Mouse (Mus musculus) limb, embryonic 14.5 days (tissue): ENCODE results near the gene Dnttip1. TPM values are rescaled to one million over a fixed set of nuclear protein-coding genes. Genes with fewer than 3 reads are reported as not detected.

ENCODE experiments used
- ATAC-seq: fragments of 200-750 bp; cut with Nextera tagmentation; 2 replicates; pipeline ENCODE4 v1.8.0; 2017; ENCODE audit warnings: low read depth, moderate number of reproducible peaks, moderate TSS enrichment; ENCODE audit not compliant: low FRiP score
- DNase-seq: peaks from one replicate; pipeline ENCODE4 v3.0.0-alpha.2; 2015; ENCODE audit warnings: low spot score
- H3K27ac ChIP-seq: fragments of 300-500 bp; sonication (generic); replicated peaks from 2 replicates; pipeline ENCODE4 v1.5.1; 2014; ENCODE audit warnings: low read depth, mild to moderate bottlenecking, low read length, moderate library complexity, mixed read lengths
- H3K27me3 ChIP-seq: fragments of 300-500 bp; sonication (generic); 2 replicates; pipeline ENCODE4 v1.6.1; 2014; ENCODE audit warnings: low read length, mixed read lengths; ENCODE audit not compliant: control insufficient read depth, insufficient read depth
- H3K36me3 ChIP-seq: fragments of 300-500 bp; sonication (generic); 2 replicates; pipeline ENCODE4 v1.6.1; 2014; ENCODE audit warnings: mild to moderate bottlenecking, low read length, moderate library complexity, mixed read lengths; ENCODE audit not compliant: control insufficient read depth, insufficient read depth
- H3K4me1 ChIP-seq: fragments of 300-500 bp; sonication (generic); 2 replicates; pipeline ENCODE4 v1.6.1; 2014; ENCODE audit warnings: antibody characterized with exemption, low read length, mixed read lengths; ENCODE audit not compliant: control insufficient read depth, insufficient read depth
- H3K4me2 ChIP-seq: fragments of 300-500 bp; sonication (generic); replicated peaks from 2 replicates; pipeline ENCODE4 v1.6.1; 2014; ENCODE audit warnings: low read depth, mild to moderate bottlenecking, low read length, moderate library complexity; ENCODE audit not compliant: severe bottlenecking
- H3K4me3 ChIP-seq: fragments of 300-500 bp; sonication (generic); replicated peaks from 2 replicates; pipeline ENCODE4 v1.5.1; 2014; ENCODE audit warnings: low read length
- H3K9ac ChIP-seq: fragments of 300-500 bp; sonication (generic); 2 replicates; pipeline ENCODE4 v1.6.1; 2014; ENCODE audit warnings: mild to moderate bottlenecking, low read depth, low read length, moderate library complexity; ENCODE audit not compliant: severe bottlenecking
- H3K9me3 ChIP-seq: fragments of 300-500 bp; sonication (generic); 2 replicates; pipeline ENCODE4 v1.6.1; 2016; ENCODE audit warnings: low read length; ENCODE audit not compliant: control insufficient read depth
- POLR2A ChIP-seq: fragments of 200-500 bp; IDR thresholded peaks from 2 replicates; pipeline ENCODE4 v1.8.0; 2012; ENCODE audit warnings: inconsistent platforms, mild to moderate bottlenecking, moderate library complexity, borderline replicate concordance; ENCODE audit not compliant: insufficient read depth, insufficient read length; ENCODE audit errors: extremely low read depth
- WGBS: fragments of 180-500 bp; shearing (Covaris S2); extraction: QIAGEN DNeasy Blood & Tissue Kit; methylation state at CpG from one replicate; pipeline ENCODE4 v1.1.7; 2014; 5-methylcytosine and 5-hydroxymethylcytosine counted together
- polyA plus RNA-seq, 2 experiments: library from polyadenylated mRNA; depleted of rRNA in 1 of 2; stranded (reverse) in 1 of 2; unstranded in 1 of 2; fragments of >200 nt; fragmentation: Nextera tagmentation in 1 of 2; extraction: Ambion mirVana in 1 of 2; gene quantifications; 2 replicates each; pipeline versions ENCODE4 v1.2.1 to v1.2.3; 2012 to 2014

The Dnttip1 gene
- polyA plus RNA-seq, 2 experiments = 58.6 to 70.1 TPM

DNA sequence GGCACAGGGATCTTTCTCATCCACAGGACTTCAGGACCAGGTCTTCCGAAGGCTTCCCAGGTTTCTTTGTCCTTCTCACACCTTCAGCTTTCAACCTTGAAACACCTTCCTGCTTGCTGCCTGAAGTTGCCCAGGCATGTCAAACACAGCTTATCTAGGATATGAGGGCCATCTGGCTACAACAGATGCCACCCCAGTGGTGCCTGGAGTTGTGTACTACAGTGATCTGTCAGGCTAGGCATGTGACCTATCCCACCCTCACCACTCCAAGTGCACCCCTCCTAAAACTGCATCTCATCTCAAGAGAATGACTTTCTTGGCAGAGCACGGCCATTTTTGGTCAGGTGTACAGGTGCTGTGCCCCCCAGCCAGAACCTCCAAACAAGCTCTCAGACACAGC, 15.7 kb downstream of the Dnttip1 start:
- TF ChIP-seq POLR2A = no peak
- no peak for DNase-seq
- WGBS = 97% methylated on average over 2 of the region's 2 CpGs
- H3K4me2 ChIP-seq = no peak overlapping the region
- H3K9me3 ChIP-seq = no peaks in the 10 kb centered on the region
- H3K9ac ChIP-seq = no peak overlapping the region
- H3K36me3 ChIP-seq = peaks cover 92% of the 10 kb centered on the region
- H3K27me3 ChIP-seq = no peaks in the 10 kb centered on the region
- H3K27ac ChIP-seq = no peak overlapping the region
- ATAC-seq = no peak
- no peaks in the 10 kb centered on the region for H3K4me1 ChIP-seq
- H3K4me3 ChIP-seq = no peak overlapping the region

DNA sequence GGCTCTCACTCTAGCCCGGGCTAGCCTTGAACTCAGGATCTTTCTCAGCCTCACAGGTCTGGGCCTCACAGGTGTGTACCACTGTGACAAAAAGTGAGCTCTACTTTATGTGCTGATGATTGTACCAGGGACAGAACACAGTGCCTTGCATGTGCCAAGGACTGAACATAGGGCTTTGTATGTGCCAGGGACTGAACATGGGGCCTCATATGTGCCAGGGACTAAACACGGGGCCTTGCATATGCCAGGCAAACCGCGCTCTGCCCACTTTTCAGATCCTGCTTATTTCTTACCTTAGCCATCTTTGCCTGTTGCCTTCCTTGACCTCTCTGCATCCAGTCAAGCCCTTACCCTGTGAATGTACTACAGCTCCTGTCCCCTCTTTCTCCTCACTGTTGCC, 16.2 kb downstream of the Dnttip1 start:
- Histone ChIP-seq H3K4me1 (no peaks in the 10 kb centered on the region), H3K27ac (no peak overlapping the region), H3K27me3 (no peaks in the 10 kb centered on the region), H3K9me3 (no peaks in the 10 kb centered on the region), H3K9ac (no peak overlapping the region), H3K36me3 (peaks cover 92% of the 10 kb centered on the region), H3K4me2 (no peak overlapping the region), H3K4me3 (no peak overlapping the region)
- 98% methylated on average over 4 of the region's 4 CpGs for WGBS
- ATAC-seq (no peak), DNase-seq (no peak)
- no peak for TF ChIP-seq POLR2A

DNA sequence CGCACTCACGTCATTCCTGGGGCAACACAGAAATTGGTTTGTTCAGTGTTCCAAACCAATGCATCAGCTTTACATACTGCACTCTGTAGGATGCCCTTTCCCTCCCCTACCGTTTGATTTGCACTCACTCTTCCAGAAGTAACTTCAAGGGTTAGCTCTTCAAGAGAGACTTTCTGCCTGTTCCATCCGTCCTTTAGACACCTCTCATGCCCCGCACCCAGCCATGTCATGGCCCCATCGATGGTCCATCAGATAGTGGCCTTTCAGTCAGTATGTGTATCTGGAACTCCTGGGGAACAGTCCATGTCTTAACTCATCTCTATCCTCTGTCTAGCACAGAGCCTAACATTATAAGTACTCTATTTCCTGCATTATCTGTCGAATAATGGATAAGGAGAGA, 16.8 kb downstream of the Dnttip1 start:
- DNase-seq (no peak), ATAC-seq (no peak)
- H3K4me3 ChIP-seq = no peak overlapping the region
- no peaks in the 10 kb centered on the region for H3K9me3 ChIP-seq
- TF ChIP-seq POLR2A = no peak
- no peak overlapping the region for H3K4me2 ChIP-seq
- no peak overlapping the region for H3K27ac ChIP-seq
- no peaks in the 10 kb centered on the region for H3K4me1 ChIP-seq
- no peak overlapping the region for H3K9ac ChIP-seq
- no peaks in the 10 kb centered on the region for H3K27me3 ChIP-seq
- WGBS = 90% methylated on average over 7 of the region's 7 CpGs
- peaks cover 92% of the 10 kb centered on the region for H3K36me3 ChIP-seq

DNA sequence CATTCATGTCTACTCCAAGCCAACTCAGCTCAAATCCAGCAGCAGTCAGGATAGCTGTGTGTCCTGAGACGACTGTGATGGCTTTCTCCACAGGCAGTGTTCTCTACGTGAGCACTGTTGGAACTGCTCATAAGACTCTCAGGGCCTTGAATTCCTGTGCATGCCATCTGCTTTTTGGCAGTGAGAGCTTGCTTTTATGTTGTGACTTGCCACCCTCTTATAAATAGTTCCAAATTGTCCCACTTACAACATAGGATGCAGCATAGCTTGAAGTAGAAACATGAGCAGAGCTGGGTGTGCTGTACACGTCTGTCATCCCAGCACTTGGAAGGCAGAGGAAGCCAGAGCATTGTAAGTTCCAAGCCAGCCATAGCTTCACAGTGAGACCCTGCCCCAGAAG, 20.1 kb downstream of the Dnttip1 start:
- Histone ChIP-seq H3K27me3 (no peaks in the 10 kb centered on the region), H3K4me3 (no peak overlapping the region), H3K36me3 (peaks cover 69% of the 10 kb centered on the region), H3K27ac (no peak overlapping the region), H3K9me3 (no peaks in the 10 kb centered on the region), H3K4me1 (peaks cover 6% of the 10 kb centered on the region), H3K4me2 (no peak overlapping the region), H3K9ac (no peak overlapping the region)
- no peak for DNase-seq
- no peak for TF ChIP-seq POLR2A
- WGBS = 71% methylated on average over 3 of the region's 3 CpGs
- ATAC-seq = no peak

DNA sequence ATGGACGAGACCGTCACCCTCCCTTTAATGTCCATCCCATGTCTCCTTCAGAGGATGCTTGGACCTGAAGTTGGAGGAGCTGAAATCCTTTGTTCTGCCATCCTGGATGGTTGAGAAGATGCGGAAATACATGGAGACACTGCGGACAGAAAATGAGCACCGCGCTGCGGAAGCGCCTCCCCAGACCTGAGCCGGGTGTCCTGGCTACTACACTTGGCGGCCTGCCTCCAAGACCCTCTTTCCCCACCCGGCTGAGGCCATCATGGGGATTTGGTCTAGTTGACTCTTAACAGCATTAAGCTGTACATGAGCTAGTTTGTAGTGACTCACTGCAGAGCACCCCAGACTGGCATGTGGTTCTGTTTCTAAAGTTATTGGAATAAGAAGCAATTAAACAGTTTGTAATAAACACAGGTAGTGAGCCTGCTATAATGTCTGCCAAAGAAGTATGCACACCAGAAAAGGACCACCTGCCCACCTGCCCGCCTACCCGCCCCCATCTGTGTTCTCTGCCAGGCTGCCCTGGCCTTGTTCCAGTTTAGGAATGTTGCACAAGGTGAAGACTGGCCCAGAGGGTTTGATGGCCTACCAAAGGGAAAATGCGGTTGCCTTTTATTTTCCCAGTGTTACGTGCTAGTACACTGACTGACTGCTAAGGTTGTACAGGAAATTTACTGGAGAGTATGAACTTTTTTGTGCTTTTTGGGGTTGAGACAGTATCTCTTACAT, 22.2 kb downstream of the Dnttip1 start:
- DNase-seq (no peak), ATAC-seq (no peak)
- Histone ChIP-seq H3K9ac (no peak overlapping the region), H3K27ac (no peak overlapping the region), H3K4me2 (no peak overlapping the region), H3K27me3 (no peaks in the 10 kb centered on the region), H3K4me3 (no peak overlapping the region), H3K9me3 (no peaks in the 10 kb centered on the region), H3K36me3 (peaks cover 61% of the 10 kb centered on the region), H3K4me1 (peaks cover 6% of the 10 kb centered on the region)
- 85% methylated on average over 15 of the region's 15 CpGs for WGBS
- TF ChIP-seq POLR2A = no peak
